Mouse (Mus musculus) lung, postnatal 14 days (tissue): ENCODE data around the gene Spata2l.
"Not testable (repeated sequence)": the region's sequence is repeated elsewhere in the genome, so short reads cannot be mapped to it uniquely, and the experiment has no call there.

Experiments used
- DNase-seq: peaks from one replicate; pipeline ENCODE4 v3.0.0; 2021

Spata2l gene

DNA sequence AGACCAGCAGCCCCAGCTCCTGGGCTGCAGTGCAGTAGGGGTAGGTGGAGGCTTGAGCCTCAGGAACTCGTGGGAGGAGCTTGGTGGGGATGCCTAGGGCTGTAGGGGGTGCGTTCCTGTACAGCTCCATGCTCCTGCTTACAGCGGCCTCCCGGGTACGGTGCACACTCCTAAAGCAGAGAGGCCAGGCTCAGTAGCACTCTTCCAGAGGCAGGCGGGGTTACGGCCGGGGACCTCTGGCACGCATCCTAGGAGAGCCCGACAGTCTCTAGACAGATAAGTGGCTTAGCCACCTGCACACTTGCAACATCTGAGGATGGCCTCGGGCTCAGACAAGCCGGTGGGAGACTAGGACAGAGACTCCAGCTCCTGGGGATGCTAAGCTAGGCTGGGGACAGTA lies 9.5 kb upstream of the Spata2l start:
- DNase-seq, result no peak

DNA sequence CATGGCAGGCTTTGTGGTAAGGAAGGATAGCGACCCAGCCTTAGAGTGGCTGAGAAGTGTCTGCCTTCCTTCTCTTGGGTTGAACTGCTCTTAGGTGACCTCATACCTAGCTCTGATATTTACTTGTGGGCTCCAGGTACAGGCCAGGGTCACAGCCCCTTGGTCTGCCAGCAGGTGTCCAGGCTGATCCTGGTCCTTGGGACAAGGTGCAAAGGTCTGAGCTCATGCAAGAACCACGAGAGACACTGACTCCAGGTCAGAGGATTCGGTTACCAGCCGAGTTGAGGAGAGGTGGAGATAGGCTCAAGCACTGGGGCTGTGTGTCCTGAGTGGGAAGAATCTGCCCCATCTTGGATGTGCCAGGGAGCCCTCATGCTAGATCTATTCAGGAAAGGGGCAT lies 8.3 kb upstream of the Spata2l start:
- DNase-seq, result no peak

DNA sequence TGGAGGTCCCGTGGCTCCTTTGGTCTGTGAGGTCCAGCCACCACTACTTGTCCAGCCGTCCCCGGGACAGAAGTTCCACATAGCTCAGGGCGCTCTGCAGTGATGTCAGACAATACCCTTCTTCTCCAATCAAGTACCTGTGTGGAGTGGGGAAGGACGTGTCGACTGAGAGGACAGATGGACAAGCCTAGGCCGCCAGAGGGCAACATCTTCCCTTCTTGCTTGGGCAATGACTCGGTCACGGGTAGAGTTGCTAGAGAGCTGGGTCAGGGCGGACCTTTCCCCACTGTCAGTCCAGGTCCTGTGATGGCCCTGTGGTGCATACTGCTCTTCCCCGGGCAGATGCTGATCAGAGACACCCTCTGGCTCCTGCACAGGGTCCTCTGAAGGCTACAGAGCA lies 7.0 kb upstream of the Spata2l start:
- no peak for DNase-seq

DNA sequence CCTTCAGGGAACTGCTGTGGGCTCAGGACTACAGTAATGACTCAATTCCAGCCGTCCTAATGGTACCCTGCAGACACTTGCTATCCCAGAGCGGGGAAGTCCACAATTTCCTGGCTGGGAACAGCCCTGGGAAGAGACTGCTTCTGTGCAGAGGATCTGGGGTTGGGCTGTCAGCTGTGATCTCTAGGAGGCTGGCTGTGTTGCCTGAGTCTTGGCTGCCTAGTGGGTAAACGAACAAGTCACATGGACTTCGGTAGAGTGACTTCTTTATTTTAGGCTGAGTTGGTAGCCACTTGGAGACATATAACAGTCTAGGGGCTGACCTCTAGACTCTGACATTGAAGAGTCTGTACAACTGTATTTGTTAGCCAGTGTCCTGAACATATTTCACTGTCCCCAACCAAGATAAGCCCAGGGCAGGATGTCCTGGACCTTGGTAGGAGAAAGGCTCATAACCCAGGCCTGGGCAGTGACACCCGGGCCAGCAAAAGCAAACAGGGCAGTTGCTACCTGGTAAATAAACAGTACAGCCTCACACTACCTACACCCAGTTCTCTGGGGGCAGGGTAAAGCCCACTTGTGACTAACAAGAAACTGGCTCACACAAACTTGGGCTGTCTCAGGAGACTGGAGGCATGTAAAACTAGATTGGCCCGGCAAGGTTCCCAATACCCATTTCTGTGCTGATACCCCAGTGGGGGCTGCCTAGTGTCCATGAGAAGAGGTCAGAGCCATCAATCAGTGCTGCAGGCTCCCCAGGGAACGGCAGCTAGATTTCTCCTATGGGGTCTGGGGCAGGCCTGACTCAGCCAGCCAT lies 6.3 kb upstream of the Spata2l start:
- DNase-seq, result no peak

DNA sequence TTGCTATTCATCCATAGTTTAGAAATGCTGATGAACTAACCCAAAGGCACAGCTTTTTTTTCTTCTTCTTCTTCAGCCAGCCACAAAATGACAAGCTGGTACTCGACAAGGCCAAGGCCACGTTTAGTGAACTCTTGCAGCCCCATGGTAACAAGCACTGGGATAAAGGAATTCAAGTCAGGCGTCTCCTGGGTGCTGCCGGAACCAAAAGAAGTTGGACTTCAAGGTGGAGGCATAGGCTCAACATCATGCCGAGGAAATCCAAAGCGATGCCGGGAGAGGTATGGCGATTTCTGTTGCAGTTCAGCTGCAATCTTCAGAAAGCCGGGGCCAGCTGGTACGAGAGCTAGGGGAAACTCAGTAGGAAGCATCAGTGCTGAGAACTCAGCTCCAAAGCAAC lies 3.4 kb upstream of the Spata2l start:
- DNase-seq, result no peak

DNA sequence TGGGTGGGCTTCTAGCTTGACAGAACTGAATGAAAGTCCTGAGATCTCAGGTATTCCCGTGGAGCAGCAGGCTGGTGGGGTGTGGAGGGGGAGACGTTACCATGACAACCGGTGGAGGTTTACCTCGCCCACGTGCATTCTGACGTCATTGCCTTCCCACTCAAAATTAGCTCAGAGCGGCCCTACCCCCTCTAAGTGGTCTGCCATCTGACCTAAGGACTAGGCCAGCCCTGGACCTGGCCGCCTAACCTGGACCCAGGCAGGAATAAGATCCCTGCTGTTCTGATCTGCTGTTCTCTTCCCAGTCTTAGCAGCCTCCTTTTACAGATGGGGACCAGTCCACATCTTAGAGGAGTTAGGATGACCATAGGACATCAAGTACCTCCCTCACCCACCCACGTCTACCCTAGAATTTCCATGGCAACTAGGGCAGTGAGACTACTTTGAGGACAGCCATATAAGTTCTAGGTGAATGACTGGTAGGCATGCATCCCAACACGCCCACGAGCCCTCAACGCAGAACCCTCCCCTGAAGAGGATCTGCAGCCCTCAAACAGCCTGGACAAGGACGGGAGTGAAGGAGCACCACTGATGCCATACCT lies 1.0 kb downstream of the Spata2l start:
- no peak for DNase-seq

DNA sequence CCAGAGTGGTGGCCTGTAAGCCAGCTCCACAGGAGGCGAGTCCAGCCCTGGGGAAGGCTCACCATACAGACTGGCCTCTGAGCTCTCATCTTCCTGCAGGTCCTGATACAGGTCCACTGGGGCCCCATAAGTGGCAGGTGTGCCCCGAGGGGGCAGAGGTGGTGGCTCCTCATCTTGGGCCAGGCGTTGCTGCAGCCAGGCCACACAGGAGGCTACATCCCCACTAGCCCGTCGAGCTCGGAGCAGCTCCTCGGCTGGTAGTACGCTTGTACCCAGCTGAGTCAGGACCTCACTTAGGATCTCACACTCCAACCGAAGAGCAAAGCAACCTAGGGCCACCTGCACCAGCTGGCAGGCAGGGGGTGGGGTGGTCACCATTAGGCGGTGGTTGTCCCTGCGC lies 2.3 kb downstream of the Spata2l start:
- DNase-seq, result no peak

DNA sequence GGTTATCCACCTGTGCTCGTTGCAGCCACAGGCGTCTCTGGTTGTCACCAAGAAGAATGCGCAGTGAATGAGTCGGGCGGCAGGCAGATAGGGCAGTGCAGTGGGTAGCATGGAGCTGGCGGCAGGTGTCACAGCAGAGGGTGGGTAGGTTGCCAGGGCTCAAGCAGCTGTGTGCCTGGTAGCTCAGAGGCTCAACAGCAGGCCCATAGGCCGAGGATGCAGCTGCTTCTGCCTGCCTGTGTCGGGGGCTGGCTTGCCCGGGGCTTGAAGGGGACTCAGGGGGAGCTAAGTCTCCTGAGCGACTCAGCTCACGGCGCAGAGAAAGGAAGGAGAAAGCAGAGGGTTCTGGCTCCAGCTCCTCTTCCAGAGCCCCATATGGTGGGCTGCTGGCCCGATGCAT lies 2.7 kb downstream of the Spata2l start:
- no peak for DNase-seq

DNA sequence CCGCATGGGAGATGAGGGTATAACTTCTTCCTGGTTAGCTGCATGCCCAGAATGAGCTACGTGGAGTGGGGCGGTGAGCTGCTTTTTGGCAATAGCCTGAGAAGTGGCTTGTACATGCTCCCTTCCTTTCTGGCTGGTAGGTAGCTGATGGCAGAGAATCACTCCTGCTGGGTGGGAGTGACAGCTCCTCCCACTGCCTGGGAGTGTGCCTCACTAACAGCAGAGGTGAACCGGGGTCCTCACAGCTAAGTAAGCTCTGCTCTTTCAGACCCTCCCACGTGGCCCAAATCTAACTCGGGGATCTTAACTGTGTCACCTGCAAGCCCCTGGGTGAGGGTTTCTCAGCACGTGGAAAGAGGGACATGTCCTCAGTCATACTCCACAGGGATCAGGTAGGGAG lies 3.5 kb downstream of the Spata2l start:
- DNase-seq, result no peak

DNA sequence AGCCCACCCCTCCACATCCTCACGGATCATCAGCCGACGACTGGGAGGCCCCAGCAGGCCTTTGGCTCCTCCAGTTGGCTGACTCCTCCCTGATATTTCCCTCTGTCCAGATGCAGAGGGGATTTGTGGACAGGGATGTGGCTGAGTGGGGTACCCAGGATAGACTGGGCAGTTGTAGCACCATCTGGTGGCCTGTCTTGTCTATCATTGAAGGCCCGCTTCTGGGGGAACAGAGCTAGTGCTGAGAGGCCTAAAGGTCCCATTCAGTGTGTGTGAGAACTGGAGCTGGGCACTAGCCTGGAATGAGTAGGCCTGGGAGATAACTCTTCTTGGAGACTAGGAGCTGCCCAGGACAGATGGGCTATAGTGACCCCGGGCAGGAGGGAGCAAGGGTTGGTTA lies 4.3 kb downstream of the Spata2l start:
- DNase-seq, result no peak

DNA sequence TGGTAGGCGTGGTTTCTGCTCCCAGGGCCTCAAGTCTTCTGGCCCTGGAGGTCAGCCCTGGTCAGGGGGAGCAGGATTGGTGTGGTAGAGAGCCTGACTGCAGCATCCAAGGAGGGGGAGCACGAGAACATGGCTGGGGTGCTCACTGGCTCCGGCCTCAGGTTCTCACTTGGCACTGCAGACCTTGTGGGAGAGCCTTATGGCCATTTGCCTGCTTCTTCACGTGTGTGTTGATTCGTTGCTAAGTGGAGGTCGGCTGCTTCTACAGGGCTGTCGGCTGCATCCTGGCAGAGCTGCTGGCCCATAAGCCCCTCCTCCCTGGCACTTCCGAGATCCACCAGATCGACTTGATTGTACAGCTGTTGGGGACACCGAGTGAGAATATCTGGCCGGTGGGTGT lies 5.7 kb downstream of the Spata2l start:
- DNase-seq, result not testable (repeated sequence)

DNA sequence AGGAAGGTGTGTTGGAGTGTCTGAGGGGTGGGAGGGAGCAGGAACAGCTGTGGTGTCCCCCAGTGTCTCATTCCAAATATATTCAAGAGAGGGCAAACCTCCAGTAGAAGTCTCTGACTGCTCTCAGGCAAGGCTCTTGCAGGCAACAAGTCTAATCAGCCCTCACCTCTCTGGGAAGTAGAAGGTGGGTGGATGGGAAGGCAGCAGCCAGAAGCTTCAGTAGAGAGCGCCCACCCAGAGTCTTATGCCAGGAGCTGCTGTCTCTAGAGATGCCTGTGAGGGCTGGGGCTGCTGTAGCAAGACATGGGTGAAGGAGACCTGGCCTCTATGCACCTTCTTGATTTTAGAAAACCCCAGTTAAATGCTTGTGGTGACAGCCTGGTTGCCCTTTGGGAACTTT lies 7.6 kb downstream of the Spata2l start:
- no peak for DNase-seq

DNA sequence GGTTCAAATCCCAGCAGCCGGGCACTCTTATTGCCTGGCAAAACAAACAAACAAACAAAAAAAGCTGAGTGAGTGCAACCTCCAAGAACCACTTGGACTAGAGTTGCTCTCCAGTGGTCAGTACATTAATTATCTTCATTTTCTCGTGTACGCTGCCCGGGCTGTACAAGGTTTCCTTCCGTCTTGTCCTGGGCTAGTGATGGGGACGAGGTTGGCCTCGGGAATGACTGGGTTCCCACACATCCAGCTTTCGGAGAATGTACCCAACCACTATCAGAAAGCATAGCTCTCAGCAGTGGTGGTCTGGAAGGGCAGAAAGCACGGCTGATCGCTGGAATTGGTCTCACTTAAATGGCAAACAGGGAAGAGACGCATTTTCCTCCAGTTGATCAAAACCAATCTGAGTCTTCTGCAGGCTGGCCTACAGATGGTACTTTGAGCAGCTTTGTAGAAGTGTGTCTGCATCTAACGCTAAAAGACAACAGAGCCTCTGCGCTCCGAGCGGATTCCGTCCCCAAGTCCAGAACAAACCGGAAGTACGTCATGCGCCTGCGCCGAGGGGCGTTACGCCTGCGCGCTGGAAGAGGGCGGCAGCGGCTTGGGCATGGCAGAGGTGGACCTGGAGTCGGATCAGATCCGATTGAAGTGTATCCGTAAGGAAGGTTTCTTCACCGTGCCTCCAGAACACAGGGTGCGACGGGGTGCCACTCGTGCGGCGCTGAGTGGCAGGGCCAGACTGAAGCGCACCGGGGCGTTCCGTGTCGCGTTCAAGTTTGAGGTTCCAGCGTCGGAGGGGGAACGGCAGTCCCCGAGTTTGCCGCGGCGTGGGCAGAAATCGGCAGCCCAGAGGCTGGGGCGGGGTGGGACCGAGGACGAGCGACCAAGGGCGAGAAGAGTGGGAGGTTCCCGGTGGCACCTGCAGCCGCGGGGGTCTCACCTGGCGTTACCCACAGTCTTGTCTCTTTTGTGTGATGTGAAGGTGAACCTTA lies 11.5 kb downstream of the Spata2l start, which contains the start of gene Cdk10:
TSS of gene Cdk10 (plus strand) at position 565 of the 989 bp plus-strand sequence.
- DNase-seq, result peak; percentile 94

DNA sequence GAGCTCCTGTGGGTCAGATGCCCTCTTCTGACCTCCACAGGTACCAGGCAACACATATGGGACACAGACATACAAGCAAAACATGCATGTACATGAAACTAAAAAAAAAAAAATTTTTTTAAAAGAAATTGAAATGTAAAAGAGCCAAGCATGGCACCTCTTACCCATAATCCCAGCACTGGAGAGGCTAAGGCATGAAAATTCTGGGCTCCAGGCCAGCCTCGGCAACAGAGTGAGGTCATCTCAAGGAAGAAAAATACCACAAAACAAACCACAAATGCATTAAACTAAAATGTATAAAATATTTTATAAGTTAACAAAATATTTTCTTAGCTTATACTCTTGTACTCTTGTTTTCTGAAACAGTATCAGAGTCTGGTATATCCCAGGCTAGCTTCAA lies 15.1 kb downstream of the Spata2l start:
- no peak for DNase-seq

DNA sequence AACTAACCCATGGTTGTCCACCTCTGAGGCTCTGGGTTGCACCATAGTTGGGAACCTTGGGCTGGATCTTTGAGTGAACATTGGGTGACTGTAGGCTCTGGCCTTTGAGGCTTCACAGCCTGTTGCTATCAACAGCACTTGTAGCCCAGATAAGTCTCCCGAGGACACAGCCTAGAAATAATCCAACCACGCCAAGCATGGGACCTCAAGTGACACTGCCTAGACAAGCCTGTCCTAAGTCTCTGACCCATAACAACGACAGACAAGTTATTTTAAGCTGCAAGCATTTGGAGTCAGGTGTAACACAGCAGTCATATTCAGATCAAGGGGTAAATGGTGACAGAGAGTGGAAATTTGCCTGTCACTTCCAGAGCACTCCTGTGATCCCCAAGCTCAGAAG lies 20.6 kb downstream of the Spata2l start:
- DNase-seq, result no peak

DNA sequence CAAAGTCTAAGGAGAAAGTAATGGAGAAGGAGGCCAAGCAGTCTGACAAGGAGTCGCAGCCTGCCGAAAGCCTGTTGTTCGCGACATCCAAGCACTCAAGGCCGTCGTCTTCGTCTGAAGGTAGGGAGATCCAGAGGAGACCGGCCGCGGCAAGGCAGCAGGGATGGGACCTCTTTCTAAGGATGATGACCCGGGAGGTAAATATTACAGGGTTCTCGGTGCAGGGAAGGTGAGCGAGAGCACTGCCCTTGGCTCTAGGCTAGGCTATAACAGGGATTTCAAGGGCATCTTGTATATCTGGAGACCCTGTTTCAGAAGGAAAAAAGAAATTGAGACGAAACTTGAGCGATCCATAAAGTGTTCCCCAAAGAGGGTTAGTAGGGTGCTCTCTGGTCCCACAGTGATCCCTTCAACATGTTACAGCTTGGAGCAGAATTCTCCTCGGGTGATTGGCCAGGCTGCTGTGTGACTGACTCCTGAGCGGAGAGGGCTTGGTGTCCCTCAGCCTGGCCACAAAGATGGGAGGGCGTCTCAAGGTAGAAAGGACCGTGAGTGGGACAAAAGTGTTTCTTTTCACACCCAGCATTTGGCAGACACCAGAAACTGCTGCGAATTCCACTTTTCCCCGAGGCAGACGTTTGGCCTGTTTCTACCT lies 22.8 kb downstream of the Spata2l start:
- no peak for DNase-seq

DNA sequence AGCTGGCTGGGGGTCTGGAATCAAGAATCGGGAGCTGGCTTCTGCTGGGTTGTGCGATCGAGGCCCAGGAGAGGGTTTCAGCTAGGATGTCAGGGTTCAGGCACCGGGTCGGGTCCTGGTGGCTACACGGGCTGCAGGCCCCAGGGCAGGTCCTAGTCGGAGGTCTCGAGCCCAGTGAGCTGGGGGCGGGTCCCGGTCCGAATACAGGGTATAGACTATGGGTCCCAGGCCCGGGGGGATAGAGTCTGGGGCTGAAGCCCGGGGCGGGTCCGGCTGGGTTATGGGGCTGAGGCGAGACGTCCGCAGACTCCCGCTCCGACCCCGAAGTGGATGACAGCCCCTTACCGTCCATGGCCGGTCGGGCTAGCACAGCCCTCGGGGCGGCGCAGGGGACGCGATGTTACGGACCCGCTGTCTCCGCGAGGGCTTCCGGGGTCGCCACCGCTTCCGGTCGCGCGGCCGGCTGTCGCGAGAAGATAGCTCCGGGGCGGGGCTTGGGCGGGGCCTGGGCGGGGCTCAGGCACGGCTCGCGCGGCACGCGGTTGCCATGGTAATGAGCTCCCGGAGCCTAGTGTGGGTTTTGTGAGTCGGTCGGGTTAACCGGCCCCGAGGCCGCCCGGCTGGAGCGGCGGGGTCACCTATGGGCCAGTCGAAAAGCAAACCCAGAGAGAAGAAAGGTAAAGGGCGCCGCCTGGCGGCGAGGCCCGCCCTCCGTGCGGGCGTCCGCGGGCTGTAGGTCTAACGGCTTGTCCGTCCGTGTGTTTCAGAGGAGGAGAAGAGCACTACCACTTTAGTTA lies 23.5 kb downstream of the Spata2l start, which contains the start of the genes Chmp1a and Spata33:
TSS of gene Chmp1a (minus strand) at position 443 of the 797 bp plus-strand sequence.
TSS of gene Spata33 (plus strand) at position 512 of the 797 bp plus-strand sequence.
- peak; percentile 90 for DNase-seq

DNA sequence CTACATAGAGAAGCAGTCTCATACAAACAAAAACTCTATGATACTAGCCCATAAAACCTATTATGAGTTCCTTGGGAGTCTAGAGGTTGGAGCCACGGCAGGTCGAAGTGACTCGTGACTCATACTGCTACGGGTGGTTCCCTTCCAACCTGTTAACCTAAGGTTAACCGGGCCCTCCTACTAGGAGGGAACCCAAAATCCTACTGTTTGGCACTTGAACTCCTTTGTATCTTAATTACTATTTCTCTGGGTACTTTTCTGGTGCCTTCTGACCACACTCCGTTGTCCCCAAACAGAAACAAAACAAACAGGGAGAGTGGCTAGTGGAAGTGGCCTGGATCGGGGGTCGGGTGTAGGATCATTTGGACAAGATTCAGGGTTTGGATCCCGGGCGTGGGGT lies 24.2 kb downstream of the Spata2l start:
- DNase-seq, result no peak

DNA sequence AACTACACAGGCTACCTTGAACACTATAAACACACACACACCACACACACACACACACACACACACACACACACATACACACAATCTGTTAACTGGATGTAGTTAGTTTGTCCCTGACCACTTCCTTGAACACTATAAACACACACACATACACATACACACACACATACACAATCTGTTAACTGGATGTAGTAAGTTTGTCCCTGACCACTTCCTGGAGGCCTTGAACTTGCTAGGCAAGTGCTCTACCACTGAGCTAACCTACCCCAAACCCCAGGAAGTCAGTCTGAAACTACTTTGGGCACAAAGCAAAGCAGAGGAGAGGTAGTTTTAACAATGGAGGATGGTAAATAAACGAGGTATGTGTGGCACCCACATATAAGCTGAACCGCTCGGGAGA lies 32.5 kb downstream of the Spata2l start:
- no peak for DNase-seq

DNA sequence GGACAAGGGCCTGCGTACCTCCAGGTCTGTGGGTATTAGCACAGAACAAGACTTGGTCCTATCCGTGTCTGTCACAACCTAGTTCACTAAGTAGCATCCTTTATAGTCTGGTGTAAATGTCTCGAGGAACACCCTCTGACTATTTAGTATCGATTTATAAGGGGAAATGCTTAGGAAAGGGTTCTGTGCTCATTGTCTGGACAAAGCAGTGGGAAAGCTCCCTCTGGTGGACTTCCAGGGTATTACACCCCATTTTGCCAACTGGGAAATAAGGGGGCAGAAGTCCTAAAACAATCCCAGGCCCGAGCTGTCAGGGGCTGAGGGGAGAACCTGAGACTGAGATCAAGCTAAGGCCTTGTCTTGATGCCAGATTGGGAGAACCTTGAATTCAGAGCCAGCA lies 33.7 kb downstream of the Spata2l start:
- DNase-seq, result peak; percentile 85

DNA sequence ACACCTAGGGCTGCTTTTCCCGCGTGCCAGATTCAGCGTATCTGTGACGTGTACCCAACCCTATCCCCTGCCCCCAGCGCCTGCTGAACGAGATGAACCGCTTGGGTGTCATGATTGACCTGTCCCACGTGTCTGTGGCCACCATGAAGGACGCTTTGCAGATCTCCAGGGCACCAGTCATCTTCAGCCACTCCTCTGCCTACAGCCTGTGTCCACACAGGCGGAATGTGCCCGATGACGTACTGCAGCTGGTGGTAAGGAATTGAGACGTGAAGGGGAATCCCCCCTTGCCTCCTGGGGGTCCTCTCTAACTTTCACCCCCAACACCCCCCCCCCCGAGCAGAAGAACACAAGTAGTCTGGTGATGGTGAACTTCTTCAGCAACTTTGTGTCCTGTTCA lies 36.2 kb downstream of the Spata2l start:
- no peak for DNase-seq

DNA sequence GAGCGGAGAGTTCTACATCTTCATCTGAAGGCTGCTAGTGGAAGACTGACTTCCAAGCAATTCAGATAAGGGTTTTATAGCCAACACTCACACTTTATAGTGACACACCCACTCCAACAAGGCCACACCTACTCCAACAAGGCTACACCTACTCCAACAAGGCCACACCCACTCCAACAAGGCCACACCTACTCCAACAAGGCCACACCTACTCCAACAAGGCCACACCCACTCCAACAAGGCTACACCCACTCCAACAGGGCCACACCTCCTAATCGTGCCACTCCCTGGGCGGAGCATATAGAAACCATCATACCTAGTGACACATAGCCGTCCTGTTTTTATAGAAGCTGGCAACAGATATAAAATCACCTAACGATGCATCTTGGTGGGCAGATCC lies 39.0 kb downstream of the Spata2l start:
- not testable (repeated sequence) for DNase-seq
